Mouse (Mus musculus) macrophage (primary cell): ENCODE results near the gene Lypd8. TPM values are rescaled to one million over a fixed set of nuclear protein-coding genes. Genes with fewer than 3 reads are reported as not detected.
"Not testable (repeated sequence)": the region's sequence is repeated elsewhere in the genome, so short reads cannot be mapped to it uniquely, and the experiment has no call there.

Experiments used
- H3K27ac ChIP-seq: fragments of 350-480 bp; formaldehyde crosslinking; 2 replicates; pipeline ENCODE4 v1.9.0; 2021
- H3K36me3 ChIP-seq: fragments of 350-480 bp; formaldehyde crosslinking; 2 replicates; pipeline ENCODE4 v1.9.0; 2021; ENCODE audit errors: inconsistent target
- H3K4me3 ChIP-seq: fragments of 350-480 bp; formaldehyde crosslinking; 2 replicates; pipeline ENCODE4 v1.9.0; 2021; ENCODE audit errors: inconsistent target
- H3K79me2 ChIP-seq: fragments of 350-480 bp; formaldehyde crosslinking; 2 replicates; pipeline ENCODE4 v1.9.0; 2021; ENCODE audit errors: inconsistent target
- WGBS: methylation state at CpG from one replicate; pipeline ENCODE4 v1.1.7; 2026; ENCODE audit warnings: inconsistent platforms; ENCODE audit not compliant: missing documents; 5-methylcytosine and 5-hydroxymethylcytosine counted together
- polyA plus RNA-seq: library from polyadenylated mRNA; stranded (reverse); fragments of 250-400 nt; gene quantifications from 3 replicates; pipeline ENCODE4 v1.2.4, GENCODE M21; 2018; ENCODE audit warnings: inconsistent platforms

Lypd8 gene
- polyA plus RNA-seq, 1 experiment from 2014 or later, result not detected

GRCm38 (mm10) chr11:58357844-58358534, 20.9 kb upstream of the Lypd8 start:
- H3K27ac ChIP-seq, result no peak overlapping the region
- 76% methylated on average over 5 of the region's 6 CpGs for WGBS
- no peaks in the 10 kb centered on the region for H3K36me3 ChIP-seq
- no peak overlapping the region for H3K4me3 ChIP-seq
- no peaks in the 10 kb centered on the region for H3K79me2 ChIP-seq

- no CpG with 5 or more reads among the region's 6 CpGs for WGBS
- not testable (repeated sequence) for H3K27ac ChIP-seq, H3K36me3 ChIP-seq, H3K79me2 ChIP-seq, H3K4me3 ChIP-seq
These were observed 16.3 kb upstream of the Lypd8 start for GRCm38 (mm10) chr11:58362562-58362961.

- Histone ChIP-seq H3K27ac (no peak overlapping the region), H3K79me2 (no peaks in the 10 kb centered on the region), H3K36me3 (no peaks in the 10 kb centered on the region), H3K4me3 (no peak overlapping the region)
- WGBS, result 67% methylated on average over 3 of the region's 3 CpGs
These were observed 14.4 kb upstream of the Lypd8 start for GRCm38 (mm10) chr11:58364454-58364853.

GRCm38 (mm10) chr11:58366191-58366590, 12.7 kb upstream of the Lypd8 start:
- H3K36me3 ChIP-seq, H3K4me3 ChIP-seq, H3K27ac ChIP-seq, H3K79me2 ChIP-seq: not testable (repeated sequence)
- WGBS, result no CpG with 5 or more reads among the region's 6 CpGs

GRCm38 (mm10) chr11:58377273-58377672, 1.6 kb upstream of the Lypd8 start:
- no peak overlapping the region for H3K4me3 ChIP-seq
- H3K79me2 ChIP-seq, result no peaks in the 10 kb centered on the region
- WGBS, result 86% methylated on average over 2 of the region's 2 CpGs
- H3K36me3 ChIP-seq, result no peaks in the 10 kb centered on the region
- H3K27ac ChIP-seq, result no peak overlapping the region

GRCm38 (mm10) chr11:58377686-58378085, 1.2 kb upstream of the Lypd8 start:
- Histone ChIP-seq H3K4me3 (no peak overlapping the region), H3K79me2 (no peaks in the 10 kb centered on the region), H3K27ac (no peak overlapping the region), H3K36me3 (no peaks in the 10 kb centered on the region)
- WGBS, result 78% methylated on average over 1 of the region's 1 CpGs

- Histone ChIP-seq H3K36me3 (no peaks in the 10 kb centered on the region), H3K4me3 (no peak overlapping the region), H3K79me2 (no peaks in the 10 kb centered on the region), H3K27ac (no peak overlapping the region)
- WGBS, result 100% methylated on average over 1 of the region's 1 CpGs
These were observed 673 bp downstream of the Lypd8 start for GRCm38 (mm10) chr11:58379516-58379915.

GRCm38 (mm10) chr11:58382471-58382870, 3.6 kb downstream of the Lypd8 start:
- no peak overlapping the region for H3K4me3 ChIP-seq
- no peaks in the 10 kb centered on the region for H3K36me3 ChIP-seq
- 91% methylated on average over 6 of the region's 6 CpGs for WGBS
- H3K27ac ChIP-seq, result no peak overlapping the region
- H3K79me2 ChIP-seq, result no peaks in the 10 kb centered on the region

- 64% methylated on average over 6 of the region's 6 CpGs for WGBS
- H3K4me3 ChIP-seq, result no peak overlapping the region
- no peaks in the 10 kb centered on the region for H3K79me2 ChIP-seq
- H3K36me3 ChIP-seq, result no peaks in the 10 kb centered on the region
- no peak overlapping the region for H3K27ac ChIP-seq
These were observed 21.3 kb downstream of the Lypd8 start for GRCm38 (mm10) chr11:58399985-58400645.

GRCm38 (mm10) chr11:58400655-58401054, 21.8 kb downstream of the Lypd8 start:
- 62% methylated on average over 5 of the region's 5 CpGs for WGBS

GRCm38 (mm10) chr11:58408066-58408465, 29.2 kb downstream of the Lypd8 start:
- Histone ChIP-seq H3K79me2 (no peaks in the 10 kb centered on the region), H3K27ac (no peak overlapping the region), H3K36me3 (no peaks in the 10 kb centered on the region), H3K4me3 (no peak overlapping the region)
- 89% methylated on average over 3 of the region's 3 CpGs for WGBS

More at GRCm38 (mm10) chr11:58400655-58401054, 21.8 kb downstream of the Lypd8 start:
- no peak overlapping the region for H3K27ac ChIP-seq
- H3K79me2 ChIP-seq, result no peaks in the 10 kb centered on the region
- H3K4me3 ChIP-seq, result no peak overlapping the region
- no peaks in the 10 kb centered on the region for H3K36me3 ChIP-seq

GRCm38 (mm10) chr11:58418336-58418735, 39.5 kb downstream of the Lypd8 start:
- Histone ChIP-seq H3K27ac (no peak overlapping the region), H3K79me2 (no peaks in the 10 kb centered on the region), H3K36me3 (no peaks in the 10 kb centered on the region), H3K4me3 (no peak overlapping the region)
- WGBS, result 82% methylated on average over 3 of the region's 3 CpGs

- Histone ChIP-seq H3K79me2 (no peaks in the 10 kb centered on the region), H3K36me3 (no peaks in the 10 kb centered on the region), H3K27ac (no peak within 1 kb of the TSS), H3K4me3 (no peak within 1 kb of the TSS)
- WGBS, result 56% methylated on average over 1 of the region's 1 CpGs
These were observed 42.0 kb downstream of the Lypd8 start, which contains the start of gene 1810065E05Rik for GRCm38 (mm10) chr11:58420815-58421214. Gene 1810065E05Rik, plus strand, starts transcription at chr11:58421111.

- 89% methylated on average over 3 of the region's 3 CpGs for WGBS
- Histone ChIP-seq H3K27ac (no peak within 1 kb of the TSS), H3K4me3 (no peak within 1 kb of the TSS)
These were observed 53.4 kb downstream of the Lypd8 start, which contains the start of gene Gm12253 for GRCm38 (mm10) chr11:58432259-58432658. Gene Gm12253, plus strand, starts transcription at chr11:58432559.

GRCm38 (mm10) chr11:58437866-58438265, 59.0 kb downstream of the Lypd8 start:
- Histone ChIP-seq H3K27ac (no peak overlapping the region), H3K4me3 (no peak overlapping the region), H3K36me3 (no peaks in the 10 kb centered on the region), H3K79me2 (no peaks in the 10 kb centered on the region)
- WGBS, result 20% methylated on average over 5 of the region's 5 CpGs

More at GRCm38 (mm10) chr11:58432259-58432658, 53.4 kb downstream of the Lypd8 start, which contains the start of gene Gm12253:
- Histone ChIP-seq H3K36me3 (no peaks in the 10 kb centered on the region), H3K79me2 (no peaks in the 10 kb centered on the region)
